10 mouse cellular contexts compared by ENCODE assay signal in genomic region chr13:26283397-26284072, GRCm38 (mm10).
DNase-seq lines count a peak whose midpoint lies in the region; ATAC-seq lines count a peak whose summit lies in the region.
"Had no signal": no experiment of that assay in that cellular context is flagged by ENCODE, and none has a peak within 500 bp of the region (broad histone marks: within the 10 kb centered on the region; RNA-seq: fewer than 3 reads in every experiment).

No protein-coding gene starts in this region.

- WGBS in forebrain, embryonic 14.5 days = 61% methylated on average over 6 of the region's 6 CpGs
- WGBS in forebrain, embryonic 10.5 days = 81% methylated on average over 6 of the region's 6 CpGs
- 72% methylated on average over 6 of the region's 6 CpGs for WGBS in midbrain, embryonic 16.5 days
- WGBS in midbrain, embryonic 10.5 days = 80% methylated on average over 6 of the region's 6 CpGs

- H3K36me3 ChIP-seq in forebrain, embryonic 14.5 days (ENCODE audit: control insufficient read depth, insufficient read depth, low read length) = no peaks in the 10 kb centered on the region
- H3K36me3 ChIP-seq in forebrain, embryonic 10.5 days (replicated peaks) = no peaks in the 10 kb centered on the region
- no peaks in the 10 kb centered on the region for H3K36me3 ChIP-seq in midbrain, embryonic 16.5 days (ENCODE audit: control insufficient read depth, insufficient read depth, low read length)
- no peaks in the 10 kb centered on the region for H3K36me3 ChIP-seq in midbrain, embryonic 10.5 days

- H3K9me3 ChIP-seq in forebrain, embryonic 14.5 days (replicated peaks; ENCODE audit: control insufficient read depth, low read length) = no peaks in the 10 kb centered on the region
- no peaks in the 10 kb centered on the region for H3K9me3 ChIP-seq in forebrain, embryonic 10.5 days
- H3K9me3 ChIP-seq in midbrain, embryonic 16.5 days (replicated peaks; ENCODE audit: control insufficient read depth, low read length, poor library complexity, severe bottlenecking) = no peaks in the 10 kb centered on the region
- no peaks in the 10 kb centered on the region for H3K9me3 ChIP-seq in midbrain, embryonic 10.5 days (replicated peaks)

- H3K9ac ChIP-seq in forebrain, embryonic 14.5 days (ENCODE audit: low read length) = no peak overlapping the region
- no peak overlapping the region for H3K9ac ChIP-seq in midbrain, embryonic 16.5 days (ENCODE audit: low read depth, low read length)

- peaks cover 4% of the 10 kb centered on the region; the same call in 1 of the 2 replicates for H3K4me1 ChIP-seq in forebrain, embryonic 14.5 days (ENCODE audit: control insufficient read depth, insufficient read depth, low read length)
- 0 out of 2 replicates have a peak, but pooled peaks cover 3% of the 10 kb centered on the region for H3K4me1 ChIP-seq in forebrain, embryonic 10.5 days
- no peaks in the 10 kb centered on the region for H3K4me1 ChIP-seq in midbrain, embryonic 16.5 days (ENCODE audit: control insufficient read depth, insufficient read depth, low read length)
- H3K4me1 ChIP-seq in midbrain, embryonic 10.5 days = no peaks in the 10 kb centered on the region

- ATAC-seq in forebrain, embryonic 14.5 days = peak; percentile 92
- peak; percentile 36; the same call in 1 of the 2 replicates for ATAC-seq in midbrain, embryonic 16.5 days
- no peak for ATAC-seq in megakaryocyte-erythroid progenitor cell, adult 5-6 weeks (replicated peaks; ENCODE audit: low FRiP score, low TSS enrichment, poor library complexity, severe bottlenecking)

- H3K27me3 ChIP-seq in forebrain, embryonic 14.5 days (replicated peaks; ENCODE audit: control insufficient read depth, insufficient read depth, low read length) = no peaks in the 10 kb centered on the region
- H3K27me3 ChIP-seq in forebrain, embryonic 10.5 days (ENCODE audit: poor library complexity, severe bottlenecking) = no peaks in the 10 kb centered on the region
- no peaks in the 10 kb centered on the region for H3K27me3 ChIP-seq in midbrain, embryonic 16.5 days (ENCODE audit: control insufficient read depth, insufficient read depth, low read depth, low read length)
- no peaks in the 10 kb centered on the region for H3K27me3 ChIP-seq in midbrain, embryonic 10.5 days (ENCODE audit: low read depth, poor library complexity, severe bottlenecking)

- H3K27ac ChIP-seq in forebrain, embryonic 14.5 days (ENCODE audit: low read depth, low read length) = 0 out of 2 replicates have a peak overlapping the region, but pooled peaks have one; percentile 24
- no peak overlapping the region for H3K27ac ChIP-seq in forebrain, embryonic 10.5 days
- no peak overlapping the region for H3K27ac ChIP-seq in midbrain, embryonic 16.5 days (ENCODE audit: low read length)
- H3K27ac ChIP-seq in midbrain, embryonic 10.5 days (replicated peaks) = no peak overlapping the region; the same call in 1 of the 2 replicates

- H3K4me2 ChIP-seq in forebrain, embryonic 14.5 days (ENCODE audit: low read length) = no peak overlapping the region
- no peak overlapping the region for H3K4me2 ChIP-seq in midbrain, embryonic 16.5 days (ENCODE audit: low read length)

- DNase-seq in forebrain, embryonic 14.5 days (ENCODE audit: low spot score) = peak; percentile 85
- no peak for DNase-seq in forebrain, embryonic 10.5 days (ENCODE audit: extremely low spot score, low spot score)
- DNase-seq in midbrain, embryonic 10.5 days (ENCODE audit: low spot score) = no peak
- DNase-seq in layer of hippocampus, adult 11-12 months (ENCODE audit: low spot score) = peak; percentile 9
- DNase-seq in thymus, postnatal 10 days (ENCODE audit: low spot score in 2 of 2) = no peak
- no peak for DNase-seq in natural killer cell, adult 2 months (ENCODE audit: low spot score in 2 of 2)
- DNase-seq: right cerebral cortex, postnatal 25 days; thymus, postnatal 14 days had no signal

- H3K4me3 ChIP-seq in forebrain, embryonic 14.5 days (ENCODE audit: low read depth, low read length) = no peak overlapping the region
- H3K4me3 ChIP-seq in forebrain, embryonic 10.5 days = no peak overlapping the region
- H3K4me3 ChIP-seq in midbrain, embryonic 16.5 days (ENCODE audit: low read depth, low read length) = no peak overlapping the region
- no peak overlapping the region for H3K4me3 ChIP-seq in midbrain, embryonic 10.5 days

Comparison
In these comparisons a context has a peak if more than half of its experiments do, and no peak if none do; other contexts are left out.
1. DNase-seq: peak in forebrain, embryonic 14.5 days (single experiment) and layer of hippocampus, adult 11-12 months (single experiment); none in forebrain, embryonic 10.5 days (single experiment), midbrain, embryonic 10.5 days (single experiment), thymus, postnatal 10 days (0 of 2) and natural killer cell, adult 2 months (0 of 2).